Mouse (Mus musculus): ENCODE measurements at regions not wholly inside any gene's neighbourhood (a gene's known extent, or its start where the extent isn't known, plus 50 kb on each side); places are given as distances from the start of the nearest gene placed in this dataset.

DNA sequence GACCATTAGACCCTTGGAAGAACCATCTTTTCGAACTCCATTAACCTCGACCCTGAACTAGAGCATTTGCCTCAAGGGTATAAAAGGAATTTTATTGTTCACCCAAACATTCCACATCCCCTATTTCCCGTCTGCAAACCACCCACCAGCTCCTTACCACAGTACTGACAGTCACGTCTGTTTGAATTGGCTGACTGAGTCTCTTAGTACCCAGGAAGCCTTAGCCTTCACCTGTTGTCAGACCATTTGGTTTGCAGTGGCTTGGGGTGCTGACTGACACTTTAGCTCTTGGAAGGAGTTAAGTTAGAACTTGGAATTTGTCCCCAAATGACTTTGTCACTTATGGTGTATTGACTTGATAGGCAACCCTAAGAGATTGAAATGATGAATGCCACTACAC, 209.3 kb upstream of the Daam1 start:
- H3K27ac ChIP-seq: no peak overlapping the region
- intact Hi-C loops (cut with DNase I): no loop called here
- H3K4me1 ChIP-seq (ENCODE audit: control insufficient read depth, insufficient read depth, low read length): no peaks in the 10 kb centered on the region
- no peak overlapping the region for H3K4me3 ChIP-seq
- no peaks in the 10 kb centered on the region for H3K36me3 ChIP-seq (ENCODE audit: control insufficient read depth, insufficient read depth, low read length)
- no peak for DNase-seq
- H3K9ac ChIP-seq (ENCODE audit: low read depth, low read length): no peak overlapping the region
- H3K27me3 ChIP-seq (ENCODE audit: control insufficient read depth, insufficient read depth, low read length): no peaks in the 10 kb centered on the region
- TF ChIP-seq EP300 (IDR thresholded peaks at IDR 0.05; ENCODE audit: insufficient read depth, low read depth, low read length) (no peak), CTCF (IDR thresholded peaks at IDR 0.05) (no peak), POLR2A (IDR thresholded peaks at IDR 0.05; ENCODE audit: insufficient read depth, low read depth, low read length) (no peak)
- H3K79me2 ChIP-seq (replicated peaks; ENCODE audit: control insufficient read depth, insufficient read depth, low read length): no peaks in the 10 kb centered on the region
- 57% methylated on average over 4 of the region's 4 CpGs for WGBS

DNA sequence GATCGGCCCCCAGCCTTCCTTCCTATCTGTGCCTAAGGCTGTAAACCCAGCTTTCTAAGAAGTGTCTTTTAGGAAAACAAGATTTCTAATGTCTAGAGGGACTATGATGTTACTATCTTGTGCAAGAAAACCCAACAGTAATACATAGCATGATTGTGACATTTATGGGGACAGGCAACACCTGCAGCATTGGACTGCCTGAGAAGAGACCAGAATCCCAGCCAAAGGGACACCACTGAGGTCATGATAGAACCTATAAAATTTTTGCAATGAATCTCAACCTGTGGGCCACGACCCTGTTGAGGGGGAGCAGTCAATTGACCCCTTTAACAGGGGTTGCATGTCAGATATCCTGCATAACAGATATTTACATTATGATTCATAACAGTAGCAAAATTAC, 208.1 kb upstream of the Daam1 start:
- no peak overlapping the region for H3K4me3 ChIP-seq
- no peak overlapping the region for H3K9ac ChIP-seq (ENCODE audit: low read depth, low read length)
- 95% methylated on average over 2 of the region's 2 CpGs for WGBS
- H3K27me3 ChIP-seq (ENCODE audit: control insufficient read depth, insufficient read depth, low read length): no peaks in the 10 kb centered on the region
- H3K79me2 ChIP-seq (replicated peaks; ENCODE audit: control insufficient read depth, insufficient read depth, low read length): no peaks in the 10 kb centered on the region
- DNase-seq: no peak
- TF ChIP-seq EP300 (IDR thresholded peaks at IDR 0.05; ENCODE audit: insufficient read depth, low read depth, low read length) (no peak), POLR2A (IDR thresholded peaks at IDR 0.05; ENCODE audit: insufficient read depth, low read depth, low read length) (no peak), CTCF (IDR thresholded peaks at IDR 0.05) (no peak)
- H3K36me3 ChIP-seq (ENCODE audit: control insufficient read depth, insufficient read depth, low read length): no peaks in the 10 kb centered on the region
- intact Hi-C loops (cut with DNase I): no loop called here
- peaks cover 5% of the 10 kb centered on the region for H3K4me1 ChIP-seq (ENCODE audit: control insufficient read depth, insufficient read depth, low read length)
- H3K27ac ChIP-seq: no peak overlapping the region

DNA sequence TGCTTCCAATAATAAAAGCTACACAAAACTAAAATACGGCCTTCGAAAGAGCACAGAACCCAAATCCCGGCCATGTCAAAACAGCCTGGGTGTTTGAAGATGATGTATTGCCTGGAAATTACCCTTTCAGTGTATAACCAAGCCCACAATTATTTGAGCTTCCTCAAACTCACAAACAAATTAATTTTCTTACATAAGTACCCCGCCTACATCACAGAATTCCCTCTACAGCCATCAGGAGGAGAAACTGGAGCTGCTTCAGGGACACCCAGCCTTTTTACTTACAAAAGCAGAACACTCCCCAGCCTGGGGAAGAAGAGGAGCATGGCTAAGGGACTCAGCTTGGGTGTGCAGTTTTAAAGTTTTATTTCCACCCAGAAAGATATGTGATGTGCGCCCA, 207.6 kb upstream of the Daam1 start:
- H3K27me3 ChIP-seq (ENCODE audit: control insufficient read depth, insufficient read depth, low read length): no peaks in the 10 kb centered on the region
- H3K4me1 ChIP-seq (ENCODE audit: control insufficient read depth, insufficient read depth, low read length): peaks cover 6% of the 10 kb centered on the region
- no peak overlapping the region for H3K9ac ChIP-seq (ENCODE audit: low read depth, low read length)
- no peaks in the 10 kb centered on the region for H3K79me2 ChIP-seq (replicated peaks; ENCODE audit: control insufficient read depth, insufficient read depth, low read length)
- intact Hi-C loops (cut with DNase I): no loop called here
- no peaks in the 10 kb centered on the region for H3K36me3 ChIP-seq (ENCODE audit: control insufficient read depth, insufficient read depth, low read length)
- no peak overlapping the region for H3K4me3 ChIP-seq
- no peak for DNase-seq
- no peak overlapping the region for H3K27ac ChIP-seq
- no peak for TF ChIP-seq EP300 (IDR thresholded peaks at IDR 0.05; ENCODE audit: insufficient read depth, low read depth, low read length)
- no peak for TF ChIP-seq CTCF (IDR thresholded peaks at IDR 0.05)
- no peak for TF ChIP-seq POLR2A (IDR thresholded peaks at IDR 0.05; ENCODE audit: insufficient read depth, low read depth, low read length)
- WGBS: 92% methylated on average over 5 of the region's 5 CpGs

DNA sequence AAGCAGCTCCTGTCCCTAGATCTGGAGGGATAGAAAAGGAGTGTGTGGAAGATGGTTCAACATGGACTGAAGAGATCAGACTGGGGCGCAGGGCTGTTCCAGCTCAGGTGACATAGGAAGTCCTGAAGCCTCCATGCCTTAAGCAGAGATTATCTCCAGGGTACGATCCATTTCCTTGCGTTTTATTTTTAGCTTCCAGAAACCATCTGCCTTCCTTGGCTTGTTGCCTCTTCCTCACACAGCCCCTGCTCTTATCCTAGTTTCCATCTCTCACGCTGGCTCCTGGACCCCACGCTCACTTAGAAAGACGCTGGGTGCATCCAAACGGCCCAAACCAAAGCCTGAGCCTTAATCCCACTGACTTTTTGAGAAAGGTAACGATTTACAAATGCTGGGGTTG, 206.8 kb upstream of the Daam1 start:
- Histone ChIP-seq H3K9ac (ENCODE audit: low read depth, low read length) (no peak overlapping the region), H3K4me1 (ENCODE audit: control insufficient read depth, insufficient read depth, low read length) (peaks cover 6% of the 10 kb centered on the region), H3K79me2 (replicated peaks; ENCODE audit: control insufficient read depth, insufficient read depth, low read length) (no peaks in the 10 kb centered on the region), H3K4me3 (no peak overlapping the region), H3K36me3 (ENCODE audit: control insufficient read depth, insufficient read depth, low read length) (no peaks in the 10 kb centered on the region), H3K27me3 (ENCODE audit: control insufficient read depth, insufficient read depth, low read length) (no peaks in the 10 kb centered on the region), H3K27ac (no peak overlapping the region)
- no peak for DNase-seq
- WGBS: 54% methylated on average over 8 of the region's 8 CpGs
- no peak for TF ChIP-seq POLR2A (IDR thresholded peaks at IDR 0.05; ENCODE audit: insufficient read depth, low read depth, low read length)
- no peak for TF ChIP-seq CTCF (IDR thresholded peaks at IDR 0.05)
- TF ChIP-seq EP300 (IDR thresholded peaks at IDR 0.05; ENCODE audit: insufficient read depth, low read depth, low read length): no peak
- intact Hi-C loops (cut with DNase I): no loop called here

DNA sequence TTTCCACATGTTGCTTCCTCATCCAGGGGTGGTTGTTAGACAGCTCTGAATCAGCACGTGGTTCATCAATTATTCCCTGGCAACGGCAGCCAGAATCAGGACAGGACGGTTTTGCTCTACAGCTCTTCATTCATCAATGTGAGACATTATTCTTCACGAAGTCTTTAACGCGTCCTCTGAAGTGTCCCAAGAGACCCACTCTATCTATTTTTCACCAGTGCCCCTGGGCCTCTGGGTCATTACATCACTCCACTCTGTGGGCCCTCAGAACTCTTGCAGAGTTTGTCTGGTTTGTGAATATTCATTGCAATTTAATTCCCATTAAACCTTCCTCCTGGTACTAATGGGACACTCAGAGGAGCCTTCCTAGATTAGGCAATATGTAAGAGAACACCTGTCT, 206.2 kb upstream of the Daam1 start:
- no peak overlapping the region for H3K27ac ChIP-seq
- intact Hi-C loops (cut with DNase I): no loop called here

DNA sequence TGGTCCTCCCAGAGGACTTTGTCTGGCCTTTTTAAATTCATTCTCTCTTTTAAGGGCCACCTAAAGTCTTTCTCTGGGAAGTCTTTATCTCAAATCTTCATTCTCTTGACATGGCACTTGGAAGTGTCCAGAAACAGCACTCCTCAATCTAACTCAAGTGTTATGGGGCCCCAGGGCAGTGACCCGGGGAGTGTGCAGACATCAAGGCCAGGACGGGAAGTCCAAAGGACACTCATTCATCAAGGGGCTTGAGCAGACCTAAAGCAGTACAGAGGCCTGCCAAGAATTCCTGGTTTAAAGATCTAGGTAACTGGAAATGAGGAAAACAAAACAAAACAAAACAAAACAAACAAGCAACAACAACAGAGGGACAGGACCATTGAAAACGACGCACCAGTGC, 205.8 kb upstream of the Daam1 start:
- Histone ChIP-seq H3K4me1 (ENCODE audit: control insufficient read depth, insufficient read depth, low read length) (peaks cover 6% of the 10 kb centered on the region), H3K79me2 (replicated peaks; ENCODE audit: control insufficient read depth, insufficient read depth, low read length) (no peaks in the 10 kb centered on the region), H3K9ac (ENCODE audit: low read depth, low read length) (no peak overlapping the region), H3K27me3 (ENCODE audit: control insufficient read depth, insufficient read depth, low read length) (no peaks in the 10 kb centered on the region), H3K36me3 (ENCODE audit: control insufficient read depth, insufficient read depth, low read length) (no peaks in the 10 kb centered on the region), H3K4me3 (no peak overlapping the region), H3K27ac (no peak overlapping the region)
- no peak for DNase-seq
- WGBS: 62% methylated on average over 4 of the region's 4 CpGs
- intact Hi-C loops (cut with DNase I): no loop called here
- TF ChIP-seq POLR2A (IDR thresholded peaks at IDR 0.05; ENCODE audit: insufficient read depth, low read depth, low read length) (no peak), CTCF (IDR thresholded peaks at IDR 0.05) (no peak), EP300 (IDR thresholded peaks at IDR 0.05; ENCODE audit: insufficient read depth, low read depth, low read length) (no peak)

More for the DNA sequence above, 206.2 kb upstream of the Daam1 start:
- H3K27me3 ChIP-seq (ENCODE audit: control insufficient read depth, insufficient read depth, low read length): no peaks in the 10 kb centered on the region
- no peak for TF ChIP-seq CTCF (IDR thresholded peaks at IDR 0.05)
- TF ChIP-seq POLR2A (IDR thresholded peaks at IDR 0.05; ENCODE audit: insufficient read depth, low read depth, low read length): no peak
- TF ChIP-seq EP300 (IDR thresholded peaks at IDR 0.05; ENCODE audit: insufficient read depth, low read depth, low read length): no peak
- no peaks in the 10 kb centered on the region for H3K79me2 ChIP-seq (replicated peaks; ENCODE audit: control insufficient read depth, insufficient read depth, low read length)
- WGBS: 68% methylated on average over 6 of the region's 6 CpGs
- H3K4me1 ChIP-seq (ENCODE audit: control insufficient read depth, insufficient read depth, low read length): peaks cover 6% of the 10 kb centered on the region
- H3K36me3 ChIP-seq (ENCODE audit: control insufficient read depth, insufficient read depth, low read length): no peaks in the 10 kb centered on the region
- no peak for DNase-seq
- H3K9ac ChIP-seq (ENCODE audit: low read depth, low read length): no peak overlapping the region
- no peak overlapping the region for H3K4me3 ChIP-seq
